Mouse (Mus musculus) left cerebral cortex, postnatal 25 days (tissue): ENCODE measurements around the gene Tarbp2. TPM values are rescaled to one million over a fixed set of nuclear protein-coding genes. Genes with fewer than 3 reads are reported as not detected.

ENCODE experiments used
- DNase-seq, 2 experiments: peaks; one replicate each; pipeline ENCODE4 v3.0.0; 2022; ENCODE audit warnings: low spot score in 2 of 2, mixed read lengths in 1 of 2
- intact Hi-C: fragments of 180-260 bp; cut with DNase I; formaldehyde crosslinking; loops from one replicate; pipeline ENCODE4 v1.15.1; 2025
- total RNA-seq, 2 experiments: library from RNA; stranded (reverse); gene quantifications; 2 replicates each; pipeline ENCODE4 v1.2.3; 2021

Tarbp2 gene
- total RNA-seq, 2 experiments from 2014 or later = 26.9 to 28.8 TPM

DNA sequence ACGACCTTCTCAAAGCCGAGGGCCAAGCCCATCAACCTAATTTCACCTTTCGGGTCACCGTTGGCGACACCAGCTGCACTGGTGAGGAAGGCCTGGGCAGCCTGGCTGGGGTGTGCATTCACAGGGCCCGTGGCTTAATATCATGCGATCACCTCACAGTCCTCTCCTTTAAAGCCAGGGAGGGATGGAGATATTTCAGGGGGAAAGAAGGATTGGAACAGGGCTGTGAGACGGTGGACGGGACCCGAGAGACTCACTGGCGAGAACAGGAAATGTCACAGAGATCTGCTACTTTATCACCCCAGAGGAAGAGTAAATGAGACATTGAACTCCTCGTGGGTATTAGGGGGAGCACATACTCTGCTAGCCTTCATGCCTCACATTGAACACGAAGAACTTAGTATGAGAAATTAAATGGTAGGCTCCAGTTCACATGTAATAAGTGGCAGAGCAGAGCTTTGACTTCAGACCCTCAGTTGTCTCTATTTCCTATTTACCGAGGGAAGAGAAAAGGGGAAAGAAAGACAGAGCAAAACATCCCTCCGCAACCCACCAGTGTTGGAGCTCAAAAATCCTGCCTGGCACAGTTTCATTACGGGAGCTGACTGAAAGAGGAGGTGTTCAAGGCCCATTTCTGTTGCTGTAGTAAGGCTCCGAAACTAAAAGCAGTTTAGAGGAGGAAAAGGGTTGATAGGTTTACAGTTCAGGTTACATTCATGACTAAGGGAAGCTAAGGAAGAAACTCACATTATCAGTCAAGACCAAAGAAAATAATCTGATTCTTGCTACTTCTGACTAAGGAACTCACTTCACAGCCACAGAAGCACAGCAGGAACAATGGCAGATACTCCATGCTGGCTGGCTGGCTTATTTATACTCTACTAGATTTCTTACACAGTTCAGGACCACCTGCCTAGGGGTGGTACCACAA, 1.5 kb downstream of the Tarbp2 start:
- intact Hi-C loops = no loop called here
- DNase-seq = no peak

DNA sequence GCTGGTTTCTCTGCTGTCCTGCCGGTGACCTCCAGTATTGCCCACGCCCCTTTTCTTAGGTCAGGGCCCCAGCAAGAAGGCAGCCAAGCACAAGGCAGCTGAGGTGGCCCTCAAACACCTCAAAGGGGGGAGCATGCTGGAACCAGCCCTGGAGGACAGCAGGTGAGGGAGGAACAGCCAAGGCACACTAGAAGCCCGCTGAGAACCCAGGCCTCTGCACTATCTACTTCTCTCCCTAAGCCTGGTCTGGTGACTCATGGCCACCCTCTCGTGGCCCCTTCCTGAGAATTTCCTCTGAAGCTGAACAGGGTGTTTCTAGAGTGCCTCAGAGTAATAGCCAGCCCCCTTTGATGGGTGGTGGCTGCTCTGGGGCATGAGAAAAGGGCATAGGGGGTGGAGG, 2.4 kb downstream of the Tarbp2 start:
- intact Hi-C loops = no loop called here
- DNase-seq = no peak

DNA sequence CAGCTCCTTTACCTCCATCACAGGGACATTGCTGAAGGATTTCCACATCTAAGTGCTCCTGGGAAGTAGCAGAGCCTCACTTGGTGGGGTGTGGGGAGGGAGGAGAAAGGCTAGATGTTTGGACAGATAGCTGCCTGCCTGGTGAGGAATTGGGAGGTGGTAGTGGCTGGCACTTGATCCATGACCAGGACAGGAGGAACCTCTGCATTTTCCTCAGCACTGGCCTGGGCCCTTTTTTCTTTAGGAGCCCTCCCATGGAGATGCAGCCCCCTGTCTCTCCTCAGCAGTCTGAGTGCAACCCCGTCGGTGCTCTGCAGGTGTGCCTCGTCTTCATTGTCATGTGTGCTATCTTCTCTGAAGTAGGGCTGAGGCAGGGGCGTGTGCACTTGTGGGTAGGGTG, 3.5 kb downstream of the Tarbp2 start:
- DNase-seq = no peak
- intact Hi-C loops = no loop called here

DNA sequence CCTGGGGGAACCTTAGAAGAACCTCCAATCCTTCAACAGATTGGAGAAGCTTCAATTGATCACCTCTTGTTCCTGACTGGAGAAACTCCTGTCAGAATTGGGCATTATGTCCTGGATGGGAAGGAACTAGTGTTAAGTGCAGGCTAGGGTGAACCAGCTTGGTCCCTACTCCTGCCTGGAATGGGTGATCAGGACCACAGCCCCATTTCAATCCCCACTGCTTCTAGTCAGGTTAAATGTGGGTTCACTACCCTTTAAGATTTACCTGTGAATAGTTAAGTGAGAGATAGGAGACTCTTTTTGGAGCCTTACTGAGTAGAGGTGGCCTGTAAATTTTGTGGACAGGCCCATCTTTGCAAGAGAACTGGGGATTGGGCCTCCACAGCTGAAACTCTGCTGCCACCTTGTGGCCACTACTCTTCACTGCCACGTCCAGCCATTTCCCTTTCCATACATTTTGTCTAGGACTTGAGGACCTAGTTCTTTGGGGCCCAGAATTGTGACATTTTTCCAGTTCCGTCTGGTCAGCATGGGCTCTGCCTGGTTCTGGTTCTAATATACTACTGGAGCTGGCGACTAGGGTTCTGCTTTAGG, 7.0 kb downstream of the Tarbp2 start, which contains the start of gene Npff:
Gene Npff, minus strand, starts transcription at position 51 of the 594 bp plus-strand sequence.
- DNase-seq = peak; percentile 78 to 85
- intact Hi-C loops = no loop called here

DNA sequence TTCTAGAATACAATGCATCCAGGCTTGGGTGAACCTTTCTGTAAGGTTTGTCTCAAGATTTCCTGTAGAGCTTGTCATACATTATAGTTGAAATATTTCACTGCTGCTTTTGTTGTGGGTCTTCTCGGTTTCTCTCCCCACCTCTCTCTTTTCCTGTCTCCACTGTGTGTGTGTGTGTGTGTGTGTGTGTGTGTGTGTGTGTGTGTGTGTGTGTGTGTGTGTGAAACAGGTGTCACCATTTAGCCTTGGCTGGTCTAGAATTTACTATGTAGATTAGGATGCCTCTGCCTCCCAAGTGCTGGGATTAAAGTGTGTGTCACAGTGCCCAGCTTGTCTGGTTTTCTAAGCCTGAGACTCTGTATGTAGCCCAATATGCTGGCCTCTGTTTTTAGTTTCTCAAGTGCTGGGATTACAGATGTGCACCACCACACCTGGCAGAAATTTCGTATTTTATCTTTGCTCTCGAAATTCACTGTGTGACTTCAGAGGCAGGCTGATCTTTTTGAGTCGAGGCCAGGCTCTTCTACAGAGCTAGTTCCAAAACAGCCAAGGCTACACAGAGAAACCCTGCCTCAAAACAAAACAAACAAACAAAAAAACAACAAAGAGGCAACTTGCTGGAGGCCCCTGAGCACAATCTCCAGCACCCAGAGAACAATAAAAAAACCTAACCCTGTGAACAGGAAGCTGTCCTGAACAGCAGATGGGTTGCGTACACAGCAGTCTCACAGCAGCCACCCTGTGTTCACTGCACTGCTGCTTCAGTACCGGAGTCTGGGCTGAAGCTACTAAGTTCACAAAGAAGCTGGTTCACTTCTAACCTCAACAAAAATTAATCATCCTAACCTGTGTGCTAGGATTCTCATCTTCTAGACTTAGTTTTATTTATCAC, 8.4 kb downstream of the Tarbp2 start:
- intact Hi-C loops = no loop called here

DNA sequence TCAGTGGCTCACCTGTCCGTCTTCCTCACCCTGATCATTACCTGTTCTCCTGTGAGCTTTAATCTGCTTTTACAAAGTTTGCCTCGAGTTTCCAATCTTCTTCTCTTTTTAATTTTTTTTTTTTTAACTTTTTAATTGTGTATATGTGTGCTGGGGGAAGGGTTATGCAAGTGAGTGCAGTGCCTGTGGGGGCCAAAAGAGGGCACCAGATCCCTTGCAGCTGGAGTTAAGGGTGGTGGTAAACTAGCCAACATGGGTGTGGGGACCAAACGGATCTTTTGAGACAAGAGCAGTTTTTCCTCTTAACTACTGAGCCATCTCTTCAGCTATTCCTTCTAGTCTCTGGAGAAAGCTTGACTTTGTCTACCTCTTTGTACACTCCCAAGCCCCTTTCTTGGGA, 9.9 kb downstream of the Tarbp2 start:
- intact Hi-C loops = no loop called here
- no peak for DNase-seq

More for the DNA sequence above, 8.4 kb downstream of the Tarbp2 start:
- no peak for DNase-seq

DNA sequence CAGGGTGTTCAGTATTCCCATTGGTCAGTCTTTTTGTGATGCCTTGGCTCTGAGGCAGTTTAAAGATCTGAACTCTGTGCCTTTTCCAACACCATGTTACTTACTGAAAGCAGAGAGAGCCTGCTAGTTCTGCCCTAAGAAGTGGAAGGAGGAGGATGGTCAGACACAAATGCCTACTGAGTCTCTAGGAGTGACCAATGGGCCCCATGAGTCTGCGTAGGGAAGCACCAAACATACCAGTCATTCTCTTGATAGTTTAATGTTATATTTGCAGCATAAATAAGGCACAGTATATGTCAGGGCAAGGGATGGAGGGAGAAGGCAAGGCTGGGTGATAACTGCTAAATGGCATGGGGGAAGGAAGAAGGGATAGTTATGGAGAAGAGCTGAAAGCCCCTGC, 10.4 kb downstream of the Tarbp2 start:
- DNase-seq = no peak
- intact Hi-C loops = no loop called here

DNA sequence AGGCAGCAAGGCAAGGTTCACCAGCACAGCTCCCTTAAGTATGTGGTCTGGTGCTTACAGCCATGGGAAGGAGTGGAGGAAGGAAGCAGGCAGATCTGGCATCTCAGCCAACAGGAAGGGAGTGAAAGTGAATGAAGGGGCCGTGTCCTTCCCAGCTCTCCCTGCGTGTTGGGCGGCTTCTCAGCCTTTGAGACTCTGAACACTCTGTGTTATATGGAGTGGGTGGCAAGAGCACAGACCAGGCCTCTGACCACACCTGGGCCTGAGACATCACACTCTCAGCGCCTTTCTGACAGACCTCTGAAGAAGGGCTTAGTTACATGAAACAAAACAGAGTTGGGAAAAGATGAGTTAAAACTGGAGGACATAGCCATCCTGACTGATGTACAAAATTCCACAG, 12.6 kb downstream of the Tarbp2 start:
- intact Hi-C loops = no loop called here
- no peak for DNase-seq

DNA sequence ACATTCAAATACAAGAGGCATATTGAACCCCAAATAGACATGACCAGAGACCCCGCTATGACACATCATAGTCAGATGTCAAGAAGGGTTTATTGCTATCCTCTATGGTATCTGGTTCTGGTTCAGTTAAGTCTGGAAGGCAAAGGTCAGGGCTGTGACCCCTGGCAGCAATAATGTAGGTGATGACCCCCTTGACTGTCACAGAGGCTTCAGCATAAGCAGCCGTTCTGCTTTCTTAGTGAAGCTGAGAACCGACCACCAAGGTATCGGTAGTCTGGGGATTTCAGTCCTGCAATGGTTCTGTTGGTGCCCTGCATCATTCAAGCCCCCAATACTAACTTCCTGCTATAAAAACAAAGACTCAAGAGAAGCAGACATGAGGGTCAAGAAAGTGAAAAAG, 13.6 kb downstream of the Tarbp2 start:
- DNase-seq = no peak
- intact Hi-C loops = no loop called here

DNA sequence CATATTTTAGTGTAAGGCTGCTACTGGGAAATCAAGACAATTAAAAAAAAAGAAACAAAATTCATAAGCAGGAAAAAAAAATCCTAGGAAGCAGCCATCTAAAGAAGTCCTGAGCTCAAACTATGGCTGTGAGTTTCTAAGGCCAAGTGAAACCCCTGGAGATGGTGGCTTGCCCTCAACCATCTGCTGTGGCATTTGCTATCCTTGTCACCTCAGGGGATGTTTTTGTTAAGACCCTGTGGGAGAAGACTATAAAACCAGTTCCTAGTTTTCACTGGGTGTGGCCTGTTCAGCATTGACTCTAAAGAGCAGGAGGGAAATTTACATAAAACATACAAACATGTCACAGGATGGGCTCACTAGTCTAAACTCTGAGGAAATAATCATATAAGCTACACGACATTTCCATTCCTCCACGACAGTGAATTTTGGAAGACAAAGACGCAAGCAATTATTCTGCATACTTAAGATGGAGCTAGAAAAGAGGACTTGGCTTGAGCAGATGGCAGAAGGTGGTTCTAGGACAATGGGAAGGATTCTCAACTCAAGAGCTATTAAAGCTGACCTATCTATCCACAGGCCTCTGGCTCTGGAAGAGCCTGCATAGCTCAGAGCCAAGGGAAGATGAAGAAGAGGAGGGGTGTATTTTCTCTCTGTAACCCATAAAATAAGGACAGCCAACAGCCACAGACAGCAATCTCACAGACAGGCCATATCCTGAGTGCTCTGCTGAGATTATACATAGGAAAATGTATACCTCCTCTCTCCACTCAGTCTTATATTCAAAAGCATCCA, 14.3 kb downstream of the Tarbp2 start:
- intact Hi-C loops = no loop called here
- DNase-seq = no peak

DNA sequence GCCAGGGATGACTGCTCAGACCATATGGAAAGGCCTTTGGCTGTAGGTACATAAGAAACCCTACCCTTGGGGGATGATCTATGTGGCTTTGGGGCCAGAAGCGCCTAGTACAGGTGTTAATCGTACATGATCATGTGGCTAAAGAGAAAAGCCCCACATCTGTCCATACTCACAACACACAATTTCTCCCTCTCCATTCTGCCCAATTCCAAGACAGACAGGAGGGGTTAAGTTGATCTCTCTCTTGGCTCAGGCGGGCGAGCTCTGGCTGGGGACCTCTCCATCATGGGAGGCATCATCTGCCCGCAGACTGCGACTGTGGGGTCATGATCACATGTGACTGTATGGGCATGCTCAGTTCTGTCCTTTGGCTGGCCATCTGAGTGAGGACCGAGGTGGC, 15.9 kb downstream of the Tarbp2 start:
- DNase-seq = no peak
- intact Hi-C loops = no loop called here

DNA sequence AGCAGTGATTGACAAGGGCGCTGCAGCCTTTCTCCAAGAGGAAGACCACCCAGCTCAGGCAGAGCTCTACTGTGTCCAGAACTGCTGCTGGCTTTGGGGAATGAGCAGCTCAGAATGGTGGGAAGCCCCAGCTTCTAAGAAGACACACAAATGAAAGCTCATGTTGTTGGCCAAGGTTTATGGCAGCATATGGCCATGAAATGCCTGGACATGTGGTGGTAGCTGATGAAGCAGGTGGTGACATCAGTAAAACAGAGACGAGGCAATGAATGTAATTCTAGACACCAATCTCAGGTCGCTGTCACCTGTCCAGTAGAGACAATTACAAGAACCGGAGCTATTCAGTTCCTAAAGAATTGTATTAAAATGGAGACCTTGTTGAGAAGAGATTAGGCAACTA, 26.8 kb downstream of the Tarbp2 start:
- no peak for DNase-seq

DNA sequence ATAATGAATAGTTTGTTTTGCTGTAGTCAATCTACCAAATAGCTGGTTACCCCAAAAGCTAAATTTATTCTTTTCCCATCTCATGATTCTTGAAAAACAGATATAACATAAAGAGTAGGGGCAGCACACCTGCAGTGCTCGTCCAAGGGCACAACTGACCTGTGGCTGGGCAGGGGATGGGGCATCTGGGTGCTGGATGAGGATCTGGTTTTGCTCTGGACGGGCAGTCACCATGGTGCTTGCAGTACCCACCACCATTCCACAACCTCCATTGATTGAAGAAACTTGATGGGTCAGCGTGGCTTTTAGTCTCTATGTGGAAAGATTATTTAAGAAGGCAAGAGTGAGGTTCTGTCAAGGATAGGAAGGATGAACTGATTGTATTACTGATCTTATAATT, 28.3 kb downstream of the Tarbp2 start:
- no peak for DNase-seq
- intact Hi-C loops = loop anchor here (2.0 kb wide), 2 partner anchors 79 to 125 kb away; partner anchors contain the start of genes Atf7 and Gm28047

More for the DNA sequence above, 26.8 kb downstream of the Tarbp2 start:
- intact Hi-C loops = no loop called here

DNA sequence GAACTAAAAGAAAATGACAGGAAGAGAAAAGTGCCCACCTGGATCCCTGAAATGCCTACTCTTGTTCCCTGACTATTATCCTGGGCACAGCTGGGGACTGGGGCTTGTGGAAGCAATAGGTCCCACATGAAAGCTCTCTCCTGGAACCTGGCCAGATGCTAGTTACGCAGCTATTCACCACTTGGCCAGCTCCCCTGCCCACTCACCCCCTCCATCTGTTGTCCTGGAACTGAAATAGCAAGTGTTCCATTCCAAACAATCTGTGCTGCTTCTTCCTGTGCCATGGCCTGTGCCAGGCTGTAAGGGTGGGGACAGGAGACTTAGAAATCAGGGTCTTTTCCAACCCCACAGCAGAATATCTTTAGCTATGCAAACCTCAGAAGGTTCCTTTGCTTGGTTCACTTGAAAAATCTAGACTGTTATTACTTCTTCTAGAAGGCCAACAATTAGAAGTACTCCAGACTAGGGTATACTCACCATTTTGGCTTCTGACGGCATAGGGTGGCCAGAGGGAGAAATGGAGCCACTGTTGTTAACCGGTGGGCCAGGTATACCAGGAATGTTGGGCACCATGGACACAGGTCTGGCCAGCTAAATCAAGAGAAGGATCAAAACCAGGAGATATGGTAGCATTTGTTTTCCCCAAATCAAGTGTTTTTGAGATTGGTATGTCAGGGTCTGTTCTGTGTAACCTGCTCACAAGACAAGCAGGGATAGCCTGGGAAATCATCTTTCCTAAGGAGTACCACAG, 28.9 kb downstream of the Tarbp2 start:
- peak; percentile 86 to 97 for DNase-seq
- intact Hi-C loops = loop anchor here (2.0 kb wide), 2 partner anchors 78 to 124 kb away; partner anchors contain the start of genes Atf7 and Gm28047

DNA sequence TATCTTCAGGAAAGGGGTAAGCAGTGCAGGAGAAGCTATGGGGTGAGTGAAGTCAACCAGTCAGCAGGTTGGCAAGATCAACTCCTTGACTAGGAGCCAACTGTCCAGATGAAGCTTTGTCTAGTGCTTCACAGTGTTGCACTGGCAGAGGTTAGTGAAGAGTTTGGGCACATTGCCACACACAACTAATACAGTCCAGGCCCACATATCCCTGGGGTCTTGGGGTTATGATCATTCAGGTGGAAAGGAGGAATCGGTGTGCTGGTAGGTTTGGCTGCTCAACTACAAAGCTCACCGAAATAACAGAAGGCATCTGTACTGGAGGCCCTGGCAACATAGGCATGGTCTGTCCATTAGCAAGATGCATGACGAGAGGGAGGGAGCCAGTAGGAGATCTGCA, 29.5 kb downstream of the Tarbp2 start:
- DNase-seq = no peak
- intact Hi-C loops = loop anchor here (2.0 kb wide), 2 partner anchors 77 to 123 kb away; partner anchors contain the start of genes Atf7 and Gm28047

DNA sequence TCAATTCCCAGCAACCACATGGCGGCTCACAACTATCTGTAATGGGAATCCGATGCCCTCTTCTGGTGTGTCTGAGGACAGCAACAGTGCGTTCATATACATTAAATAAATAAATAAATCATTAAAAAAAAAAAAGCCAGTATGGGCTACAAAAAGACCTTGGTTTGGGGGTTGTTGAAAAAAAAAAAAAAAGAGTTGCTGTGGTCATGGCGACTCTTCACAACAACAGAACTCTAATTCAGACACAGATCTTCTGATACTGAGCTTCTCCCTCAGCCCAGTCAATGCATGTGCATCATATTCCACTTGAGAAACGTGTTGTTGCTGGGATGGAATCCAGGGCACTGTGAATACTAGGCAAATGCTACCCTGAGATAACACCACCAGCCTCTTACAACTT, 34.6 kb downstream of the Tarbp2 start:
- intact Hi-C loops = no loop called here
- DNase-seq = no peak

DNA sequence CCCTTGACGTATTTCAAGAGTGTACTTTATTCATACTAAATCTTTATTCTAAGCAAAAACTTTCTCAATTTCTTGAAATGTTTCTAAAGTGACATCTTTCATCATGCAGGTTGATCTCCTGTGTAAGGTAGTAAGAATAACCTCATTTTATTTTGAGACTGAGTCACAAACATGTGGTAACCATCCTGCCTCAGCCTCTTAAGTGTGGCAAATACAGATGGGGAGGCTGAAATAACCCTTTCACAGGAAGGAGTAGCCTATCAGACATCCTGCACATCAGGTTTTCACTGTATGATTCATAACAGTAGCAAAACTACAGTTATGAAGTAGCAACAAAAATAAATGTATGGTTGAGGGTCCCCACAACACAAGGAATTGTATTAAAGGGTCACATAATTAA, 37.6 kb downstream of the Tarbp2 start:
- intact Hi-C loops = no loop called here

DNA sequence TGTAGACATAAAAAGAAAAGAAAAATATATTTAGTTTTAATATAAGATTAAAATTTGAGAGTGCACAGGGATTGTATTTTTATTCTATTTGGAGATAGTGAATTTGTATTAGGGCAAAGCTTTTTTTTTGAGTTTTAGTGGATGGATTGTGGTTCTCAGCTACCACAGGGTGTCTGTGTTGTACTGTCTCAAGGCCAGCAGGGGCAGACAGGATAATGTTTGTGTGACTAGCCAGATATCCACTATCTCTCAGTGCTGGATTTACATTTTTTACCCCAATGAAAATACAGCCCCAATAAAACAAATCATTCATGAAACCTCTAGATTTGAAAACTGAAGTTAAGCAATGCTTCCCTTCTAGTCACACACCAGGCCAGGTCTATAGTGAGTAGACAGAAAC, 39.6 kb downstream of the Tarbp2 start:
- intact Hi-C loops = no loop called here
- peak in 1 of 2 experiments; percentile 20 for DNase-seq

More for the DNA sequence above, 37.6 kb downstream of the Tarbp2 start:
- no peak for DNase-seq
